Mouse (Mus musculus) G1E (cell line): ENCODE measurements at regions not wholly inside any gene's neighbourhood (a gene's known extent, or its start where the extent isn't known, plus 50 kb on each side); places are given as distances from the start of the nearest gene placed in this dataset.

ENCODE experiments used
- CTCF ChIP-seq: IDR thresholded peaks from 2 replicates; pipeline ENCODE4 v1.5.1; 2012; ENCODE audit warnings: low read depth, low read length, inconsistent platforms, mixed read lengths
- TAL1 ChIP-seq: conservative IDR thresholded peaks from 2 replicates; pipeline ENCODE4 v1.6.1; 2012; ENCODE audit warnings: low read depth, low read length, inconsistent platforms, mixed read lengths

DNA sequence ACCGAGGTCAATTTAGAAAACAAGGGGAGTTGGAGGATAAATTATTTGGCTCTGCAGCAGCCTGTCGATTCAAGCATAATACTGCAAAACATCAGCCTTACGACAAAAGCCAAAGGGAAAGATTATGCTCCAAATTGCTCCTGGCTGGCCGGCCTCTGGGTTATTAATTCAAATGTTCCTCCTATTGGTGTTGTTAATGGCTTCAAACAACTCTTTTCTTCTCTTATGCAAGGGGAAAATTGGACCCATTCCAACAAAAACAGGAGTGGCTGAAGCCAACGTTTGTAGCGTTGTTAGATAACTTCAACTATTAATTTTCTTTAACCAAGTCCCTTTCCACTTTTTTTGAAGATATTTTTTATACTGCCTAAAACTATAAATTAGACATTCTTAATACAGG is 71.0 kb upstream of the Tab2 start:
- TF ChIP-seq CTCF, result no peak
- TF ChIP-seq TAL1, result no peak
